Mouse (Mus musculus) brain, embryonic 14.5 days (tissue): ENCODE results near the gene Thrb.

ENCODE experiments used
- CTCF ChIP-seq: fragments of 200-500 bp; IDR thresholded peaks from 2 replicates; pipeline ENCODE4 v1.5.1; 2012; ENCODE audit warnings: inconsistent platforms, mild to moderate bottlenecking, moderate library complexity, borderline replicate concordance; ENCODE audit not compliant: insufficient read depth, insufficient read length; ENCODE audit errors: extremely low read depth
- POLR2A ChIP-seq: fragments of 200-500 bp; IDR thresholded peaks from 2 replicates; pipeline ENCODE4 v1.6.1; 2012; ENCODE audit warnings: mild to moderate bottlenecking, inconsistent platforms, borderline replicate concordance; ENCODE audit not compliant: poor library complexity, insufficient read depth, insufficient read length, severe bottlenecking; ENCODE audit errors: extremely low read depth

- no peak for TF ChIP-seq CTCF
- no peak for TF ChIP-seq POLR2A
Observed at GRCm38 (mm10) chr14:18003686-18004085, 343.6 kb downstream of the Thrb start.
